Mouse (Mus musculus) neural tube, embryonic 12.5 days (tissue): ENCODE results near the gene Kremen2. TPM values are rescaled to one million over a fixed set of nuclear protein-coding genes. Genes with fewer than 3 reads are reported as not detected.
"Not testable (repeated sequence)": the region's sequence is repeated elsewhere in the genome, so short reads cannot be mapped to it uniquely, and the experiment has no call there.

Experiments
- ATAC-seq: fragments of 200-750 bp; cut with Nextera tagmentation; 2 replicates; pipeline ENCODE4 v1.8.0; 2017; ENCODE audit warnings: low read depth, mild to moderate bottlenecking, moderate TSS enrichment, moderate library complexity; ENCODE audit not compliant: low FRiP score
- H3K27ac ChIP-seq: fragments of 300-500 bp; sonication (generic); 2 replicates; pipeline ENCODE4 v1.5.1; 2016
- H3K27me3 ChIP-seq: fragments of 300-500 bp; sonication (generic); replicated peaks from 2 replicates; pipeline ENCODE4 v1.6.1; 2016; ENCODE audit warnings: mild to moderate bottlenecking
- H3K36me3 ChIP-seq: fragments of 300-500 bp; sonication (generic); 2 replicates; pipeline ENCODE4 v1.6.1; 2016; ENCODE audit warnings: mild to moderate bottlenecking
- H3K4me1 ChIP-seq: fragments of 300-500 bp; sonication (generic); 2 replicates; pipeline ENCODE4 v1.6.1; 2016
- H3K4me2 ChIP-seq: fragments of 300-500 bp; sonication (generic); replicated peaks from 2 replicates; pipeline ENCODE4 v1.6.1; 2016; ENCODE audit warnings: mild to moderate bottlenecking
- H3K4me3 ChIP-seq: fragments of 300-500 bp; sonication (generic); 2 replicates; pipeline ENCODE4 v1.5.1; 2016
- H3K9ac ChIP-seq: fragments of 300-500 bp; sonication (generic); 2 replicates; pipeline ENCODE4 v1.6.1; 2016; ENCODE audit warnings: mild to moderate bottlenecking
- H3K9me3 ChIP-seq: fragments of 300-500 bp; sonication (generic); 2 replicates; pipeline ENCODE4 v1.6.1; 2016; ENCODE audit warnings: mild to moderate bottlenecking
- WGBS: fragments of 180-500 bp; shearing (Covaris S2); methylation state at CpG from one replicate; pipeline ENCODE4 v1.1.7; 2016; 5-methylcytosine and 5-hydroxymethylcytosine counted together
- polyA plus RNA-seq: library from polyadenylated mRNA; unstranded; fragments of >200 nt; fragmentation: Nextera tagmentation; extraction: Ambion mirVana; gene quantifications from 2 replicates; pipeline ENCODE4 v1.2.1, GENCODE M21; 2016

Kremen2 gene
- polyA plus RNA-seq, 1 experiment from 2014 or later: 6.1 TPM

DNA sequence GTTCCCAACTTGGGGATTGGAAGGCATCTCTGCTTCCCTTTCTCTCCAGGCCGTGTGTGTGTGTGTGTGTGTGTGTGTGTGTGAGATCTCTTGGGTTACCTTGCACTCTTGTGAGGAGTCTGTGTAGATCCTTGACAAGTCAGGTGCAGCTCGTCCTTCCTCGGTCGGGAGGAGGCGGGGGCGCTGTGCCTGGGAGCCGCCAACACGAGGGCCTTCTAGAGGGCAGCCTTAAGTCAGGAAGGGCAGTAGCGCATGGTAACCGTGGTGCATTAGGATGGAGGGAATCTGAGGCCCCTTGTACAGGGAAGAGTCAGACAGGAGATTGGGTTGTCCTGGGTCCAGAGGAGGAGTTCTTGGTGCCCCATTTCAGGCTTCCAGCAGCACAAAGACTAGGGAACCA, 30.6 kb upstream of the Kremen2 start:
- ATAC-seq: no peak
- 78% methylated on average over 10 of the region's 10 CpGs for WGBS
- Histone ChIP-seq H3K36me3 (peaks cover 12% of the 10 kb centered on the region), H3K27ac (no peak overlapping the region), H3K9ac (no peak overlapping the region), H3K27me3 (no peaks in the 10 kb centered on the region), H3K4me3 (no peak overlapping the region), H3K9me3 (no peaks in the 10 kb centered on the region), H3K4me1 (0 out of 2 replicates have a peak, but pooled peaks cover 4% of the 10 kb centered on the region), H3K4me2 (no peak overlapping the region)

DNA sequence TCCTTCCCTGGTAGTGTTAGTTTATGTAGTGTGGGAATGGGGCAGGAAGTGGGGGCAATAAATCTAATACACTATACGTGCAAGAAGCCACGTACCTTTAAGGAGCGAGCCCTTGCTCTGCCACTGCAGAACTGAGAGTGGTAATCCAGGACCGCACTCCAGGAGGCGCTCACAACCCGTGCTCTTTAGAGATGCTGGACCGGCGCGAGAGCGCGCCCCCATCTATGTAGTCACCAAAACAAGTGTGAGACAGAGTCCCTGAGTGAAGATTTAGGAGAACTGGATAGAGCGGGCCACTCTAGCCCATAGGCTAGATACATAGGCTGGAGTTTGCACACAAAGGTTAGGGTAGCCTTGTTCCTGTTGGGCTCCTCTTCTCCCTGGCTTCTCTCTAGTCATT, 28.5 kb upstream of the Kremen2 start:
- Histone ChIP-seq H3K9me3 (no peaks in the 10 kb centered on the region), H3K4me1 (peaks cover 10% of the 10 kb centered on the region), H3K4me3 (no peak overlapping the region), H3K36me3 (peaks cover 10% of the 10 kb centered on the region), H3K27ac (no peak overlapping the region), H3K27me3 (no peaks in the 10 kb centered on the region), H3K4me2 (peak overlapping the region; percentile 33; the same call in 1 of the 2 replicates), H3K9ac (no peak overlapping the region)
- ATAC-seq: no peak
- WGBS: 5% methylated on average over 12 of the region's 12 CpGs

GRCm38 (mm10) chr17:23773676-23774075, 28.0 kb upstream of the Kremen2 start:
- no peak overlapping the region for H3K9ac ChIP-seq
- 75% methylated on average over 6 of the region's 6 CpGs for WGBS
- H3K9me3 ChIP-seq: no peaks in the 10 kb centered on the region
- no peak overlapping the region for H3K4me2 ChIP-seq
- peaks cover 12% of the 10 kb centered on the region for H3K36me3 ChIP-seq
- H3K4me1 ChIP-seq: peaks cover 10% of the 10 kb centered on the region
- no peak for ATAC-seq
- H3K27me3 ChIP-seq: no peaks in the 10 kb centered on the region
- H3K4me3 ChIP-seq: no peak overlapping the region
- no peak overlapping the region for H3K27ac ChIP-seq

- not testable (repeated sequence) for ATAC-seq
- WGBS: 85% methylated on average over 2 of the region's 2 CpGs
These were observed 26.6 kb upstream of the Kremen2 start for GRCm38 (mm10) chr17:23772219-23772556.

GRCm38 (mm10) chr17:23771284-23772218, 25.9 kb upstream of the Kremen2 start, which contains the start of gene Flywch1:
Gene Flywch1 (minus strand): TSS chr17:23771602.
- H3K9ac ChIP-seq: peak within 1 kb of the TSS; percentile 95
- peaks cover 10% of the 10 kb centered on the region for H3K4me1 ChIP-seq
- H3K9me3 ChIP-seq: no peaks in the 10 kb centered on the region
- WGBS: 4% methylated on average over 47 of the region's 58 CpGs
- H3K4me2 ChIP-seq: peak within 1 kb of the TSS; percentile 68
- no peaks in the 10 kb centered on the region for H3K27me3 ChIP-seq
- ATAC-seq: peak; percentile 98
- H3K27ac ChIP-seq: peak within 1 kb of the TSS; percentile 79; the same call in 1 of the 2 replicates
- peaks cover 18% of the 10 kb centered on the region for H3K36me3 ChIP-seq
- H3K4me3 ChIP-seq: peak within 1 kb of the TSS; percentile 84

More at GRCm38 (mm10) chr17:23772219-23772556, 26.6 kb upstream of the Kremen2 start:
- not testable (repeated sequence) for H3K9ac ChIP-seq, H3K9me3 ChIP-seq, H3K27ac ChIP-seq, H3K27me3 ChIP-seq
- Histone ChIP-seq H3K4me2 (peak overlapping the region; percentile 68), H3K4me3 (peak overlapping the region; percentile 84; the same call in 1 of the 2 replicates), H3K4me1 (peaks cover 10% of the 10 kb centered on the region), H3K36me3 (peaks cover 16% of the 10 kb centered on the region)

GRCm38 (mm10) chr17:23770896-23771283, 25.3 kb upstream of the Kremen2 start:
- ATAC-seq: no peak; the same call in 1 of the 2 replicates
- under 1% methylated on average over 19 of the region's 19 CpGs for WGBS
- H3K4me2 ChIP-seq: peak overlapping the region; percentile 68

GRCm38 (mm10) chr17:23770493-23770892, 24.9 kb upstream of the Kremen2 start:
- no peak overlapping the region for H3K27ac ChIP-seq
- H3K27me3 ChIP-seq: no peaks in the 10 kb centered on the region
- ATAC-seq: no peak
- WGBS: 8% methylated on average over 2 of the region's 2 CpGs
- H3K4me2 ChIP-seq: peak overlapping the region; percentile 68
- H3K9ac ChIP-seq: peak overlapping the region; percentile 95
- no peaks in the 10 kb centered on the region for H3K9me3 ChIP-seq
- H3K4me3 ChIP-seq: peak overlapping the region; percentile 84
- H3K4me1 ChIP-seq: peaks cover 10% of the 10 kb centered on the region
- H3K36me3 ChIP-seq: peaks cover 12% of the 10 kb centered on the region

More at GRCm38 (mm10) chr17:23770896-23771283, 25.3 kb upstream of the Kremen2 start:
- peak overlapping the region; percentile 79; the same call in 1 of the 2 replicates for H3K27ac ChIP-seq
- H3K4me3 ChIP-seq: peak overlapping the region; percentile 84
- H3K36me3 ChIP-seq: peaks cover 12% of the 10 kb centered on the region
- peaks cover 10% of the 10 kb centered on the region for H3K4me1 ChIP-seq
- no peaks in the 10 kb centered on the region for H3K9me3 ChIP-seq
- no peaks in the 10 kb centered on the region for H3K27me3 ChIP-seq
- peak overlapping the region; percentile 95 for H3K9ac ChIP-seq

- H3K4me2 ChIP-seq: no peak overlapping the region
- H3K36me3 ChIP-seq: peaks cover 59% of the 10 kb centered on the region
- no peaks in the 10 kb centered on the region for H3K4me1 ChIP-seq
- WGBS: 89% methylated on average over 11 of the region's 11 CpGs
- no peak overlapping the region for H3K9ac ChIP-seq
- no peaks in the 10 kb centered on the region for H3K9me3 ChIP-seq
- H3K27me3 ChIP-seq: no peaks in the 10 kb centered on the region
- H3K4me3 ChIP-seq: no peak overlapping the region
- no peak overlapping the region for H3K27ac ChIP-seq
- ATAC-seq: no peak
These were observed 17.3 kb upstream of the Kremen2 start for GRCm38 (mm10) chr17:23762976-23763375.

DNA sequence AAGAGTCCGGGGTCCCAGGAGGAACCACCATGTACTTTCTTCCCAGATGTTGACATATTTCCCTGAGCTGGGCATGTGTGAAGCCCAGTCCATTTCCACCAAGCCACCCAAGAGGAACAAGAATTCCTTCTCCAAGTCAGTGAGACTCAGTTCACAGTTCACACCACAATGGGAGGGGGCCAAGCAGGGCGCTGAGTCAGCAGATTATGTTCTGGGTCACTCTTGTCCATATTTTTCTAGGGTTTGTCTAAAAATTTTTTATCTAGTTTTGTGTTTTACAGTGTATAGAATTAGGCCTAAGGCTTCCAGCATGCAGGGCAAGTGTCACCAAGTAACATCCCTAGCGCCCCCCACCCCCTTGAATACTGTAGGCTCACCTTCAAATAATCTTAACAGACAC, 15.5 kb upstream of the Kremen2 start:
- WGBS: 99% methylated on average over 3 of the region's 3 CpGs
- H3K36me3 ChIP-seq: peaks cover 74% of the 10 kb centered on the region
- ATAC-seq: no peak

GRCm38 (mm10) chr17:23760231-23760630, 14.6 kb upstream of the Kremen2 start:
- 95% methylated on average over 9 of the region's 9 CpGs for WGBS
- no peaks in the 10 kb centered on the region for H3K9me3 ChIP-seq

More for the DNA sequence above, 15.5 kb upstream of the Kremen2 start:
- Histone ChIP-seq H3K27ac (no peak overlapping the region), H3K4me1 (no peaks in the 10 kb centered on the region), H3K4me2 (no peak overlapping the region), H3K9ac (no peak overlapping the region), H3K9me3 (no peaks in the 10 kb centered on the region), H3K27me3 (no peaks in the 10 kb centered on the region), H3K4me3 (no peak overlapping the region)

DNA sequence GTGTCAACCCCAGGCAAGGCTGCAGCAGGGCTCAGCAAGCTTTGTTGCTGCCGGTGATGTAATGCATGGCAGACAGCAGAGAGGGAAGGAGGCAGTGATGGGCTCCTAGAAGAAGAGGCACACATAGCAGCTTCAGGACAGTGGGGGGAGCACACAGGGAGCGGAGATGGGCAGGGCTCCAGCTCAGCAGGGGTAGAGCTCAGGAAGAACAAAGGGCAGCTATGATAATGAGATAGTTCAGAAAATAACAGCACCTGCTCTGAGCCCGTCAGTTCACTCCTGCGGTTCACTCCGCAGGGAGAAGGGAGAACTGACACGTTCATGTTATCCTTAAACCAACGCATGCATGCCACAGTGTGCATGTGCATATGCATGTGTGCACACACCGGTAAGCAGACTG, 13.2 kb upstream of the Kremen2 start:
- Histone ChIP-seq H3K9ac (no peak overlapping the region), H3K27me3 (no peaks in the 10 kb centered on the region), H3K27ac (no peak overlapping the region), H3K4me3 (no peak overlapping the region), H3K9me3 (no peaks in the 10 kb centered on the region), H3K4me2 (no peak overlapping the region), H3K36me3 (peaks cover 88% of the 10 kb centered on the region), H3K4me1 (no peaks in the 10 kb centered on the region)
- no peak for ATAC-seq
- WGBS: 72% methylated on average over 8 of the region's 8 CpGs

More at GRCm38 (mm10) chr17:23760231-23760630, 14.6 kb upstream of the Kremen2 start:
- Histone ChIP-seq H3K9ac (no peak overlapping the region), H3K4me1 (no peaks in the 10 kb centered on the region), H3K36me3 (peaks cover 84% of the 10 kb centered on the region), H3K27me3 (no peaks in the 10 kb centered on the region), H3K4me3 (no peak overlapping the region), H3K4me2 (no peak overlapping the region), H3K27ac (no peak overlapping the region)
- ATAC-seq: no peak

- Histone ChIP-seq H3K36me3 (peaks cover 92% of the 10 kb centered on the region), H3K27ac (no peak overlapping the region), H3K4me1 (no peaks in the 10 kb centered on the region), H3K9ac (no peak overlapping the region), H3K4me2 (no peak overlapping the region), H3K27me3 (no peaks in the 10 kb centered on the region), H3K9me3 (no peaks in the 10 kb centered on the region), H3K4me3 (no peak overlapping the region)
- ATAC-seq: no peak
- 96% methylated on average over 9 of the region's 9 CpGs for WGBS
These were observed 11.9 kb upstream of the Kremen2 start for GRCm38 (mm10) chr17:23757581-23757980.
